Mouse (Mus musculus): ENCODE data around the gene Tubb5. TPM values are rescaled to one million over a fixed set of nuclear protein-coding genes. Genes with fewer than 3 reads are reported as not detected.
A peak's percentile ranks its signal among the peaks of the same experiment; 100 is the strongest.

The Tubb5 gene
- polyA plus RNA-seq, 1 experiment from 2014 or later = 649 TPM

DNA sequence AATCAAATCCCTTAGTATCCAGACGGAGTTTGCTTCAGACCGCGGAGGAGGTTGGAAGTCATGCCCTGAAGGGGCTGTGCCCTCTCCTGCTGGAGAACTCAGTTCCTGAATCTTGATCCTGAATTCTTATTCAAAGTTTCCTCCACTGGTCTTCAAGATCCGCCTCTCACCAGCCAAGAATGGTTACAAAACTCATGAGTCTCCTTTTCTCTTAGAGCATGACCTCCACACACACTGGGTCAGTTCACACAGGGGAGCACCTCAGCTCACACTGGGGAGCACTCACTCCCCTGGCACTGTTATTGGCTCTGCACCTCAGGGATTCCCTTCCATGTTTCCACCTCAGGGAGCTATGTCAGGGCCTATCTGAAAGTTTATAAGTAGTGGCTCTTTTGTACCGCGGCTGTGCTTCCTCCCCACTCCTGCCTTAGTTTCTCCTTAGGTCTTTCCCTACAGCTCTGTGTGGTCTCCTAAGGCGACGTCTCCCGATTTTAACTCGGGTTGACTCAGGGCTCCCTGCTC, 26.8 kb upstream of the Tubb5 start:
- H3K36me3 ChIP-seq (ENCODE audit: control insufficient read depth, insufficient read depth, low read length) = no peaks in the 10 kb centered on the region
- H3K4me3 ChIP-seq (replicated peaks; ENCODE audit: low read length) = peak overlapping the region; percentile 74
- ATAC-seq (ENCODE audit: insufficient read depth, low FRiP score) = no peak

GRCm38 (mm10) chr17:35861198-35861857, 23.2 kb upstream of the Tubb5 start, which contains the start of gene Nrm:
Gene Nrm (plus strand): TSS chr17:35861318.
- peak within 1 kb of the TSS; percentile 88 for H3K4me3 ChIP-seq (replicated peaks; ENCODE audit: low read length)
- peaks cover 15% of the 10 kb centered on the region for H3K4me1 ChIP-seq (ENCODE audit: control insufficient read depth, insufficient read depth, low read length)
- H3K9ac ChIP-seq (ENCODE audit: low read length) = peak within 1 kb of the TSS; percentile 86
- peak within 1 kb of the TSS; percentile 70 for H3K4me2 ChIP-seq (ENCODE audit: low read depth, low read length)
- H3K9me3 ChIP-seq (replicated peaks; ENCODE audit: control insufficient read depth, low read length) = no peaks in the 10 kb centered on the region
- whole genome bisulfite sequencing = under 1% methylated on average over 47 of the region's 47 CpGs
- peaks cover 13% of the 10 kb centered on the region; the same call in 1 of the 2 replicates for H3K36me3 ChIP-seq (ENCODE audit: control insufficient read depth, insufficient read depth, low read length)
- peak; percentile 92 for ATAC-seq (ENCODE audit: insufficient read depth, low FRiP score)
- H3K27ac ChIP-seq (ENCODE audit: low read length) = peak within 1 kb of the TSS; percentile 93
- no peaks in the 10 kb centered on the region for H3K27me3 ChIP-seq (ENCODE audit: control insufficient read depth, insufficient read depth, low read length)

More for the DNA sequence above, 26.8 kb upstream of the Tubb5 start:
- Histone ChIP-seq H3K9ac (ENCODE audit: low read length) (peak overlapping the region; percentile 85), H3K4me2 (ENCODE audit: low read depth, low read length) (peak overlapping the region; percentile 90), H3K4me1 (ENCODE audit: control insufficient read depth, insufficient read depth, low read length) (peaks cover 42% of the 10 kb centered on the region), H3K27me3 (ENCODE audit: control insufficient read depth, insufficient read depth, low read length) (no peaks in the 10 kb centered on the region), H3K9me3 (replicated peaks; ENCODE audit: control insufficient read depth, low read length) (no peaks in the 10 kb centered on the region), H3K27ac (ENCODE audit: low read length) (peak overlapping the region; percentile 99)
- WGBS = 34% methylated on average over 10 of the region's 10 CpGs

DNA sequence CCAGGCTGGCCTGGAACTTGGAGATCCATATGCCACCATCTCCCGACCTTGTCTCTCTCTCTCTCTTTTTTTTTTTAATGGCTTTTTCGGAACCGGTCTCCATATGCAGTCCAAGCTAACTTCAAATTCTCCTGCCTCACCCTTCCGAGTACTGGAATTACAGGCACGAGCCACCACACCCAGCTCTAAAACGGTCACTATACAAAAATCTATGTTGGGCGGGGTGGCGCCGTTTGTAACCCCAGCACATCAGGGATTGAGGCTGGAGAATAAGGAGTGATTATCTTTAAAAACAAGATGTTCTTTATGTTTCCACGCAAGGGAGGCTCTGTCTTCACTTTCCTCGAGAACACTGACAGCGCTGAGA, 22.7 kb upstream of the Tubb5 start:
- Histone ChIP-seq H3K27ac (ENCODE audit: low read length) (peak overlapping the region; percentile 93), H3K9ac (ENCODE audit: low read length) (peak overlapping the region; percentile 86), H3K4me3 (replicated peaks; ENCODE audit: low read length) (peak overlapping the region; percentile 88), H3K4me1 (ENCODE audit: control insufficient read depth, insufficient read depth, low read length) (peaks cover 15% of the 10 kb centered on the region), H3K4me2 (ENCODE audit: low read depth, low read length) (peak overlapping the region; percentile 70), H3K36me3 (ENCODE audit: control insufficient read depth, insufficient read depth, low read length) (peaks cover 13% of the 10 kb centered on the region; the same call in 1 of the 2 replicates), H3K9me3 (replicated peaks; ENCODE audit: control insufficient read depth, low read length) (no peaks in the 10 kb centered on the region), H3K27me3 (ENCODE audit: control insufficient read depth, insufficient read depth, low read length) (no peaks in the 10 kb centered on the region)
- ATAC-seq (ENCODE audit: insufficient read depth, low FRiP score) = no peak
- 3% methylated on average over 12 of the region's 12 CpGs for WGBS

DNA sequence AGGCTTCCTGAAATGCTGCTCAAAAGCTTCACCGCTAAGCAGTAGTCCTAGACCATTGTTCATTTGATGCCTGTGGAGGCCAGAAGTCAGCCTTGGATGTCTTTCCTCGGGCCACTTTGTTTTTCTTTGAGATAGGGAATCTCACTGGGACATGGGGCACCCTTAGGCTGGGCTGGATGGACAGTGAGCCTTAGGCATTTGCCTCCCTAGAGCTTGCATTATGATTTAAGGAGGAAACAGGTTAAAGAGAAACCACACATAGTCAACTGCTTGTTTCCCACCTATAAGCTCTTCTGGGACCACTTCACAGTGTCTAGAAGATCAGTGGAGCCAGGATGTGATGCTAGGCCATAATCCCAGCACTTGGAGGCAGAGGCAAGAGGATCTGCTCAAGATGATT, 21.7 kb upstream of the Tubb5 start:
- H3K4me1 ChIP-seq (ENCODE audit: control insufficient read depth, insufficient read depth, low read length) = peaks cover 10% of the 10 kb centered on the region
- peaks cover 13% of the 10 kb centered on the region; the same call in 1 of the 2 replicates for H3K36me3 ChIP-seq (ENCODE audit: control insufficient read depth, insufficient read depth, low read length)
- no peak overlapping the region for H3K4me3 ChIP-seq (replicated peaks; ENCODE audit: low read length)
- no peak overlapping the region for H3K4me2 ChIP-seq (ENCODE audit: low read depth, low read length)
- no peaks in the 10 kb centered on the region for H3K27me3 ChIP-seq (ENCODE audit: control insufficient read depth, insufficient read depth, low read length)
- ATAC-seq (ENCODE audit: insufficient read depth, low FRiP score) = no peak
- H3K9ac ChIP-seq (ENCODE audit: low read length) = no peak overlapping the region
- WGBS = 63% methylated on average over 2 of the region's 2 CpGs
- no peak overlapping the region for H3K27ac ChIP-seq (ENCODE audit: low read length)
- no peaks in the 10 kb centered on the region for H3K9me3 ChIP-seq (replicated peaks; ENCODE audit: control insufficient read depth, low read length)

GRCm38 (mm10) chr17:35859371-35859770, 21.3 kb upstream of the Tubb5 start:
- WGBS = 83% methylated on average over 1 of the region's 1 CpGs
- no peak for ATAC-seq (ENCODE audit: insufficient read depth, low FRiP score)
- Histone ChIP-seq H3K4me3 (replicated peaks; ENCODE audit: low read length) (no peak overlapping the region), H3K36me3 (ENCODE audit: control insufficient read depth, insufficient read depth, low read length) (peaks cover 13% of the 10 kb centered on the region; the same call in 1 of the 2 replicates), H3K27ac (ENCODE audit: low read length) (no peak overlapping the region), H3K27me3 (ENCODE audit: control insufficient read depth, insufficient read depth, low read length) (no peaks in the 10 kb centered on the region), H3K9ac (ENCODE audit: low read length) (no peak overlapping the region), H3K4me2 (ENCODE audit: low read depth, low read length) (no peak overlapping the region), H3K4me1 (ENCODE audit: control insufficient read depth, insufficient read depth, low read length) (peaks cover 9% of the 10 kb centered on the region), H3K9me3 (replicated peaks; ENCODE audit: control insufficient read depth, low read length) (no peaks in the 10 kb centered on the region)

DNA sequence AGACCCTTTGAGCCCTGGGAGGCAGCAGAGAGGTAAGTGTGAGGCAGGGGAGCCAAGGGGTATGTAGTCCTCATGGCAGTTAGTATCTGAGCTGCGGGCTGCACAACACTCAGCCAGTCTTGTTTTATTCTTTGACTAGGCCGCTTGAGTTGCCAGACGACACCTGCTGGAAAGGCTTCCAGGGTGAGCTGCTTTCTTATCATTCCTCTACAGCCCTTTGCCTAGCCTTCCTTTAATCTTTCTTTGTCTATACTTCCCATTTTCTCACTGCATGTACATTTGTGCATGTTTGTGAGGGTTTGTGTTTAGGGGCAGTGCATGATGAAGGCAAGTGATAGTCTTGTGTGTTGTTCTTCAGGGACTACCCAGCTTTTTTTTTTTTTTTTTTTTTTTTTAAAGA, 12.9 kb upstream of the Tubb5 start:
- no peak overlapping the region for H3K4me2 ChIP-seq (ENCODE audit: low read depth, low read length)
- no peaks in the 10 kb centered on the region for H3K27me3 ChIP-seq (ENCODE audit: control insufficient read depth, insufficient read depth, low read length)
- WGBS = 83% methylated on average over 3 of the region's 3 CpGs
- no peaks in the 10 kb centered on the region for H3K9me3 ChIP-seq (replicated peaks; ENCODE audit: control insufficient read depth, low read length)
- no peak overlapping the region for H3K27ac ChIP-seq (ENCODE audit: low read length)
- H3K4me1 ChIP-seq (ENCODE audit: control insufficient read depth, insufficient read depth, low read length) = no peaks in the 10 kb centered on the region
- no peak for ATAC-seq (ENCODE audit: insufficient read depth, low FRiP score)
- H3K4me3 ChIP-seq (replicated peaks; ENCODE audit: low read length) = no peak overlapping the region
- no peak overlapping the region for H3K9ac ChIP-seq (ENCODE audit: low read length)
- peaks cover 11% of the 10 kb centered on the region; the same call in 1 of the 2 replicates for H3K36me3 ChIP-seq (ENCODE audit: control insufficient read depth, insufficient read depth, low read length)

DNA sequence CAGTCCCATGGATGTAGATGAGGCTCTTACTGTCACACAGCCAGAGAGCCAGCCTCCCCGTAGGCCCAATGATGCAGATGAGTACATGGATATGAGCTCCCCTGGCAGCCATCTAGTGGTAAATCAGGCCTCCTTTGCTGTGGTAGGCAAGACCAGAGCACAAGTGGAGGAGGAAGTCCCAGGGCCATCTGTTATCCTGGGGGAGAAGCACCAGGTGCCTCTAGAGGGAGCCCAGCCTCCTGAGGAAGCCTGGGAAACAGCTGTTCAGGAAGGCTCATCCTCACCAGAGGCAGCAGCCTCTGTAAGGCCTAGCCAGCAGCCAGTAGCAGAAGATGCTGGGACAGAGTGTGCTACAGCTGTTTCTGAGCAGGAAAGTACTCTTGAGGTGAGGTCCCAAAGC, 10.0 kb upstream of the Tubb5 start:
- no peak overlapping the region for H3K4me3 ChIP-seq (replicated peaks; ENCODE audit: low read length)
- H3K27ac ChIP-seq (ENCODE audit: low read length) = no peak overlapping the region
- no peaks in the 10 kb centered on the region for H3K27me3 ChIP-seq (ENCODE audit: control insufficient read depth, insufficient read depth, low read length)
- H3K9ac ChIP-seq (ENCODE audit: low read length) = no peak overlapping the region
- H3K36me3 ChIP-seq (ENCODE audit: control insufficient read depth, insufficient read depth, low read length) = peaks cover 11% of the 10 kb centered on the region; the same call in 1 of the 2 replicates
- no peaks in the 10 kb centered on the region for H3K9me3 ChIP-seq (replicated peaks; ENCODE audit: control insufficient read depth, low read length)
- WGBS = 57% methylated on average over 1 of the region's 1 CpGs
- H3K4me1 ChIP-seq (ENCODE audit: control insufficient read depth, insufficient read depth, low read length) = no peaks in the 10 kb centered on the region
- H3K4me2 ChIP-seq (ENCODE audit: low read depth, low read length) = no peak overlapping the region
- ATAC-seq (ENCODE audit: insufficient read depth, low FRiP score) = no peak

DNA sequence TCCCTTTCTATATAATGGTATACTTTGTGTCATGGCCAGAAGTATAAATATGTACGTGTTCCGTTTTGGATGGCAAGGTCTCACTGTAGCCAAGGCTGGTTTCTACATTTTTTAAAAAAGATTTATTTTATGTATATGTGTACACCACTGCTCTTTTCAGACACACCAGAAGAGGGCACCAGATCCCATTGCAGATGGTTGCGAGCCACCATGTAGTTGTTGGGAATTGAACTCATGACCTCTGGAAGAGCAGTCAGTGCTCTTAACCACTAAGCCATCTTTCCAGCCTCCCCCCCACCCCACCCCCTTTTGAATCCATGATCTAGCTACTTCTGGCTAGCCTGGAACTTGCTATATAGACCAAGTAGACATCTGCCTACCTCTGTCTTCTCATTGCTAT, 5.4 kb upstream of the Tubb5 start:
- Histone ChIP-seq H3K4me3 (replicated peaks; ENCODE audit: low read length) (no peak overlapping the region), H3K27ac (ENCODE audit: low read length) (no peak overlapping the region), H3K36me3 (ENCODE audit: control insufficient read depth, insufficient read depth, low read length) (peaks cover 11% of the 10 kb centered on the region; the same call in 1 of the 2 replicates), H3K4me2 (ENCODE audit: low read depth, low read length) (no peak overlapping the region), H3K27me3 (ENCODE audit: control insufficient read depth, insufficient read depth, low read length) (no peaks in the 10 kb centered on the region), H3K4me1 (ENCODE audit: control insufficient read depth, insufficient read depth, low read length) (peaks cover 9% of the 10 kb centered on the region), H3K9me3 (replicated peaks; ENCODE audit: control insufficient read depth, low read length) (no peaks in the 10 kb centered on the region), H3K9ac (ENCODE audit: low read length) (no peak overlapping the region)
- 93% methylated on average over 3 of the region's 3 CpGs for WGBS
- ATAC-seq (ENCODE audit: insufficient read depth, low FRiP score) = no peak

- 15% methylated on average over 11 of the region's 11 CpGs for WGBS
- Histone ChIP-seq H3K27me3 (ENCODE audit: control insufficient read depth, insufficient read depth, low read length) (no peaks in the 10 kb centered on the region), H3K27ac (ENCODE audit: low read length) (peak overlapping the region; percentile 87), H3K9me3 (replicated peaks; ENCODE audit: control insufficient read depth, low read length) (no peaks in the 10 kb centered on the region), H3K9ac (ENCODE audit: low read length) (peak overlapping the region; percentile 80), H3K36me3 (ENCODE audit: control insufficient read depth, insufficient read depth, low read length) (peaks cover 1% of the 10 kb centered on the region; the same call in 1 of the 2 replicates), H3K4me3 (replicated peaks; ENCODE audit: low read length) (peak overlapping the region; percentile 65), H3K4me1 (ENCODE audit: control insufficient read depth, insufficient read depth, low read length) (peaks cover 9% of the 10 kb centered on the region), H3K4me2 (ENCODE audit: low read depth, low read length) (peak overlapping the region; percentile 71)
- ATAC-seq (ENCODE audit: insufficient read depth, low FRiP score) = no peak
These were observed 3.9 kb upstream of the Tubb5 start for GRCm38 (mm10) chr17:35842006-35842405.
